Mouse (Mus musculus) embryo, embryonic 11 days (tissue): Measurements from ENCODE around the gene Chkb.

ENCODE experiments used
- DNase-seq: peaks from one replicate; pipeline ENCODE4 v3.0.0-alpha.2; 2015

Gene Chkb

GRCm38 (mm10) chr15:89429352-89430221 lies at the start of gene Chkb, which contains the start of the genes C730034F03Rik and Gm44502:
Gene Chkb (minus strand): TSS chr15:89429908.
Gene C730034F03Rik (plus strand): TSS chr15:89429589.
Gene Gm44502 (minus strand): TSS chr15:89429696.
- DNase-seq = peak; percentile 96

DNA sequence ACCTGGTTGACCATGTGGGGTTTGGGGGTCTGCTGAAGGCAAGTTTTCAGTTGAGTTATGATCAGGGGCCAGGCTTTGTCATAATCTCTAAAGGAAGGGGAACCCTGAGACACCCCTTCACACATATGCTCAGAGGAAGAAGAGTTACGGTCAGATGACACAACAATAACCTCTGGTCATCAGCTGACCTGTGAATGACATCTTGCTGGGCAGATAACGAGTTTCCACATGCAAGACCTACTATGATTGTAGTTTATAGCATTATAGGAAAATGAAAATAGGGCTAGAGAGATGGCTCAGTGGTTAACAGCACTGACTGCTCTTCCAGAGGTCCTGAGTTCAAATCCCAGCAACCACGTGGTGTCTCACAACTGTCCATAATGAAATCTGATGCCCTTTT lies 48.9 kb upstream of the Chkb start:
- DNase-seq = no peak

GRCm38 (mm10) chr15:89477806-89478205 lies 48.1 kb upstream of the Chkb start:
- no peak for DNase-seq

DNA sequence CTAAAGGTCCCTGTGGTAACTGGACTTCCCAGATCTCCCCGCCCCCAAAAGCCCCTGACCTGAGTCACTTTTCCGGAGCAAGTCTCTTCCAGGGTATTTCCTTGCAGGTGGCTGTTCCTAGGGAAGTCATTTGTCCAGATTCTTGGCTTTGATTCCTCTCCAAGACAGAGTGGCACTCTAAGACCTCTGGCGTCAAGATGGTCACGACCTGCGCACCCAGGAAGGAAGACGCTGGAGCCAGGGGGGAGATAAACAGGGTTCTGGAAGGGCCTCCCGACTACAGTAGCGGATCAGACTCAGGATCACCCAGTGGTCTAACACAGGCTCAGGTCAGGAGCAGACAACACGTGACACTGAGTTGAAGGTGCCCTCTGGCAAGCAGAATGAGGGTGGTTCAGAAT lies 47.4 kb upstream of the Chkb start, which contains the start of gene Arsa:
Arsa (minus strand) TSS at position 335 of the 401 bp plus-strand sequence.
- DNase-seq = no peak

DNA sequence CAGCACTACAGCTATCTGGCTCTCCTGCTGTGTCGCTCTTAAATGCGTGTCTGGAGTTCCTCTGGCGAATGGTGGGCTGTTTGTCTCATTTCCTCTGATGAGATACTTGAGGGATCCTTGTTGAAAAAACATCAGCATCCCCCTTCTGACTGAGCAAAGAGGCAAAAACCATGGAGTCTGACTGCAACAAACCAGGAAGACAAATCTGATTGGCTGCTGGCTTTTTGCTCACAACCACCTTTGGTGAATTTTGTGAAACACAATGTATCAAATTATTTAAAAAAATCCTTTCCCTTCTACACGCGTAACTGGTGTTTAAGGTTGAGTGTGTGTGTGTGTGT lies 46.7 kb upstream of the Chkb start:
- DNase-seq = no peak

- peak; percentile 94 for DNase-seq
These were observed 46.1 kb upstream of the Chkb start for GRCm38 (mm10) chr15:89475611-89476474.

DNA sequence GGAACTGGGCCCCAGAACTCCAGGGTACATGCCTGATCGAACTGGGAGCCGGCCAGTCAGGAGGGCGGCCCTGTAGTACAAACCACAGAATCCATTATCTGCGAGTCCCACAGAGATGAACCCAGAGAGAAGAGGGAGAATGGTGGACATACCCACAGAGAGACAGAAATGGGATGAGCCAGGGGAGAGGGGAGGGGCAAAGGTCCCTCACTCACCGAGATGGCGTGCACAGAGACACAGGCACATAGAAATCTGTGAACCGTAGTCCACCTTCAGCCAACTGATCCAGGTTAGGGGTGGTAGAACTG lies 45.5 kb upstream of the Chkb start:
- DNase-seq = no peak

DNA sequence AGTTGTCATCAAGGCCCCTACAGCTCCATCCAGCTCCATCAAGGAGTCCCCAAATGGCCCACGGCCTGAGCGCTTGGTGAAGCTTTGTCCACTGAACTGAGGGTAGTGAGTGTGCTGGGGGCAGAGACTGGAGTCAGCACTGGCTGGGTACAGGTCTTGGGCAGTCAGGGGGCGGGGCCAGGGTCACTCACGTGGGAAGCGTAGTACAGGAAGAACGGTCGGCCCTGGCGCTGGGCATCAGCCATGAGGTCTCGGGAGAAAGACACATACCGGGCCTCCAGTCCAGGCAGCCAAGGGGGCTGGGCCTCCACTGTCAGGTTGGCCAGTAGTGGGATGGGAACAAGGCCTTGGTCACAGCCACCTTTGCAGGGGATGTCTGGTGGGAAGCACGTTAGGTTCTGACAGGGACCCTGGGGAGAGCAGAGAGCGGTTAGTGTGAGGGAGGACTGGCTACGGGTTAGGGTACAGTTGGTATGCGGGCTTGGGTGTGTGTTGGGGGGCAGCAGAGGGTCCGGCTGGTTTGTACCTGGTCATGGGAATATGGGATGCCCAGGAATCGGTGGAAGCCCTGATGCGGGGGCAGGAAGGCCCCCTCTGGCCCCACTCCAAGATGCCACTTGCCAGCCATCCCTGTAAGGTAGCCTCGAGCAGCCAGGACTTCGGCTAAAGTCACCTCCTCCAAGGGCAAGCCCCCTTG lies 45.0 kb upstream of the Chkb start:
- DNase-seq = no peak

DNA sequence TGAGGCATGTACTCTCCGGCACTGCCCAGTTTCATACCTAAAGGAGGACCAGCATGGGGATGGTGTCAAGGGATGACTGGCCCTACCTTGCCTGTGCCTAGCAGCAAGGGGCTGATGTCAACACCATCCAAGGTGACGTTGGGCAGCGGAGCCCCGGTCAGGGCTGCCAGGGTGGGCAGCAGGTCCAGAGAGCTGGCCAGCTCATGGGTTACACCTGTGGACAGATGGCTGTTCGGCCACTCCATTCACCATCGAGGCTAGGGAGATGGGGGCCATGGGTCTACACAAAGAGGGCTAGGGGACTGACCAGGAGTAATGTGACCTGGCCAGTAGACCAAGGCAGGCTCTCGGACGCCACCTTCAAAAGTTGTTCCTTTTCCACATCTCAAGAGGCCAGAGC lies 44.2 kb upstream of the Chkb start:
- no peak for DNase-seq

DNA sequence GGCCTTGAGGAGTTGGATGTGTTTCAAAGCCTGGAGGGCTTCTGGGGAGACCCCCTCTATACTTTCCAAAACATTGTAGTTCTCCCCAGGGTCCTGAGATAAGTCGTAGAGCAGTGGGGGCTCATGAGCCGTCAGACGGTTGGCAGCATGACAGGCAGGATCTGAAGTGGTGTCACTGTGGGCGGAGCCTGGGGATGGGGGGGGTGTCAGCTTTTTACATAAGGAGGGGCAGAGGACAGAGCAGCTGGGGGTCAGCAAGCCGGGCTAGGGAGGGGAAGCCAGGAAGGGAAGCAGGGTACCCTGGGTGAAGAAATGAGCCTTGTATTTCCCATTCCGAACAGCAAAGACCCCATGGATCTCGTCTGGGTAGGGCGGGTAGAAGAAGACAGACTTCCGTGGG lies 43.7 kb upstream of the Chkb start:
- DNase-seq = no peak

DNA sequence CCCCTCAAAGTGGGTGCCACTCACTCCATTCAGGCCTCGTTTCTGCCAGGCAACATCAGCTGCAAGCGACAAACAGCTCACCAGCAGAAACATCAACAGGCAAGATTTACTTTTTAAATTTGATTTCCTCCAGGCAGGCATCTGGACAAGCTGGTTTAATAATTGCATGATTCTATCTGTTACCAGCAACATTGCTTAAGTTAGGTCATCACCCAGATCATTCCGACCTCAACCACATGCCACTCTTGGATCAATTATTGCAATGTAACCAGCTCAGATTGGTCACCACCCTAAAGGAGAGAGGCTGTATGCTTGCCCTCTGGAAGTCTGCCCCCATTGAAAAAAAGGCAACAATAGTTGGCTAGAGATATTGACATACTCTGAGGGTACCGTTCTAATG lies 41.8 kb upstream of the Chkb start:
- DNase-seq = no peak

DNA sequence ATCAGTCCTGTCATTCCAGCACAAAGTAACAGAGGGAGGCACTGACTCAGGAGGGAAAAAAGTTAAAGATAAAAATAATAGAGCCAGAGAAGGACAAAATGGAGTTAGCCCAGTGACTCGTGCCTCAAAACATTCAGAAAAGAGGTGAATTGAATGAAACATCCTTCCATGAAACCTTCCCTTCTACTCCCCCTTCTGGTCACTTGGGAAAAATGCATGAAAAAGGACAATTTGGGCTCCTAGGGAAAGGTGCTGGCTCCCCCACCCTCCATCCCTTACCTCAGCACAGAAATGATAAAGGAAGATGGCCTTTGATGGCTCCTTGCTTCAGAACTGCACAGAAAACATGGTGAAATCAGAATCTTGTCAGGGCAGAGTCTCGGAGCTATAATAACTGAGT lies 38.9 kb upstream of the Chkb start:
- DNase-seq = peak; percentile 49

GRCm38 (mm10) chr15:89465052-89465451 lies 35.3 kb upstream of the Chkb start:
- peak; percentile 37 for DNase-seq

DNA sequence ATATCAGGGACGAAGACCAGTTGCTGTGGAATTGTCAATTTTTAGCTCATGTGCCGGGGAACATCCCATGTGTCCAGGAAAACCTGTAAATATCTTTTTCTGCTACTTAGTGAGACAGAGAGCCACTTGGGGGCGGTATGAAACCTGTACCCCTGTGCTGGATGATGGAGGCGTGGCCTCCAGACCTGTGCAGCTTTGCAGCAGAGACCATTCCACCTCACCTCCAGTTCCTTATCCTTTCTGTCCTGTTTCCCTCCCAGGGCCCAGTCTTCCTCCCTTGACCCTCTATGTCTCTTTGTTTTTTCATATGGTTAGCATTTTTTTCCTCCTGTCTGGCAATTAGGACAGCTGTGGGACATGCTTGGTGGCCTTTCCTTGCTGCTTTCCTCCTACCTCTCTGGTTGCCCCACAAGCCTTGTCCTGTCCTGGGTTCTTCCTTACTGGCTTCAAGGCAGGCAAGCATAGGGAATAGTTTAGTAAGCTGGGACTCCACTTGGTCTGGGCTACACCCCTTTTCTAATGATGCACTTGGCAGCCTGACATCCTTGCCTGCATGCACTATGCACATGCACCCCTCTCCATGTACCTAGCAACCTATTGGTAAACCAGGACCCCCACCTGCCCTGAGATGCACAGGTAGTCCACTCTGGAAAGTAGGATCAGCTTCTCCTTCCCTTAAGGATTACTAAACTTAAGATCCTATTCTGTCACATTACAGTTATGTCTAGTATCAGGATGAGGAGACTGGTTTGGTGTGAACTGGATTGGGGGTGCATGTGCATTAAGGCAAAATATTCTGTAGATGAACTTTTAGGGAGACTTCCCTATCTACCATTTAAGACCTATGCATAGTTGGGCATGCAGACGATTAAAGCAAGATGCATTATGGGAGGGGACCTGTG lies 33.9 kb upstream of the Chkb start:
- no peak for DNase-seq

- DNase-seq = no peak
These were observed 32.5 kb upstream of the Chkb start for GRCm38 (mm10) chr15:89462176-89462575.

DNA sequence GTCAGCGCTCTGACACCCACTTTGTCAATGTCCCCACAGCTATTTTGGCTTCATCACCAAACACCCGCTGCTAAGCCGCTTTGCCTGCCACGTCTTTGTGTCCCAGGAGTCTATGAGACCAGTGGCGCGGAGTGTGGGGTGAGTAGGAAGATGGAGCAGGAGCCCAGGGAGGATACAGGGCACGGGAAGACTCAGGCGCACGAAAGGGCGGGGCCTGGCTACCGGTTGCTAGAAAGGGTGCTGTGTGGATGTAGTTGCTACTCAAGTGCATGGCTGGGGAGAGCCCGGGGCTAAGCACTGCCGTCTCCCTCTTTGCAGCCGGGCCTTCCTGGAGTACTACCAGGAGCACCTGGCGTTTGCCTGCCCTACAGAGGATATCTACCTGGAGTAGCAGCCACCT lies 31.6 kb upstream of the Chkb start:
- DNase-seq = no peak

- no peak for DNase-seq
These were observed 30.6 kb upstream of the Chkb start for GRCm38 (mm10) chr15:89460298-89460697.

- no peak for DNase-seq
These were observed 30.1 kb upstream of the Chkb start for GRCm38 (mm10) chr15:89459821-89460220.

DNA sequence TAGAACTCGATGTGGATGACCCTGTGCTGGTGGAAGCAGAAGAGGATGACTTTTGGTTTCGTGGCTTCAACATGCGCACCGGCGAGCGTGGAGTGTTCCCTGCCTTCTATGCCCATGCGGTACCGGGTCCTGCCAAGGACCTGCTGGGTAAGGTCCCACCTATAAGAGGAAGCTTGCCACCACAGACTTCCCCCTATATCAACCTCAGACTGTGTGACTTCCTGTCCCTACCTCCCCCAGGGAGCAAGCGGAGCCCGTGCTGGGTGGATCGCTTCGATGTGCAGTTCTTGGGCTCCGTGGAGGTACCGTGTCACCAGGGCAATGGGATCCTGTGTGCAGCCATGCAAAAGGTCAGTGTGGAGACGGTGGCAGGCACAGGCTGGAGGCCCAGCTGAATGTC lies 29.2 kb upstream of the Chkb start:
- DNase-seq = no peak

GRCm38 (mm10) chr15:89455642-89456041 lies 25.9 kb upstream of the Chkb start:
- DNase-seq = no peak

- no peak for DNase-seq
These were observed 25.1 kb upstream of the Chkb start for GRCm38 (mm10) chr15:89454857-89455256.

DNA sequence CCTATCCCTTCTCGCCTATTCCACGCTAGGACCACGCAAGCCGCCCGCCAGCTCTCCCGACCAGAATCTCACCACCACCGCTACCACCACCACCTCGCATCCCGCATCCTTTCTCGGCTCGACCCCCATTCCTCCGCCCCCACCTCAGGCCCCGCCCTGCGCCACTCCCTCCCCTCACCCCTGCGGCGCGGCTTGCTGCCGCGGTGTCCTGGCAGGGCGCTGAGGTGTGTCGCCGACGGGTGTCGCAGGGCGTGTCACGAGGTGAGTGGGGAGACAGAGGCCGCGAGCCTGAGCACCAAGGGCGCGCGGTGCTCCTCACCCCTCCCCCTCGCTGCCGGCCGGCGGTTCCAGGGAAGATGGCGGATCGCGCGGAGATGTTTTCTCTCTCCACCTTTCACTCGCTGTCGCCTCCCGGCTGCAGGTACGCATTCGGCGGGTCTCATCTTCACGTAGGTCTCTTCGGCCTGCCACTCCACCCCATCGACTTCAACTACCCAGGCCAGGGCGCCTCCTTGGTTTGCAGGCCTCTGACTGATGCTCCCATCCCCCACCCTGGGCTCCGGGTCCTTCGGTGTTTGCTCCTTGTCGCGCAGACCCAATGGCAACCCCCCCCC lies 24.3 kb upstream of the Chkb start, which contains the start of gene Mapk8ip2:
Mapk8ip2 (plus strand) TSS at position 49 of the 614 bp plus-strand sequence.
- DNase-seq = peak; percentile 67
